Mouse (Mus musculus) natural killer cell, adult 2 months (primary cell): ENCODE measurements around the gene Ccdc34.

Experiments used
- DNase-seq, 2 experiments: peaks; one replicate each; pipeline ENCODE4 v3.0.0; 2022; ENCODE audit warnings: low spot score in 2 of 2

Gene Ccdc34

DNA sequence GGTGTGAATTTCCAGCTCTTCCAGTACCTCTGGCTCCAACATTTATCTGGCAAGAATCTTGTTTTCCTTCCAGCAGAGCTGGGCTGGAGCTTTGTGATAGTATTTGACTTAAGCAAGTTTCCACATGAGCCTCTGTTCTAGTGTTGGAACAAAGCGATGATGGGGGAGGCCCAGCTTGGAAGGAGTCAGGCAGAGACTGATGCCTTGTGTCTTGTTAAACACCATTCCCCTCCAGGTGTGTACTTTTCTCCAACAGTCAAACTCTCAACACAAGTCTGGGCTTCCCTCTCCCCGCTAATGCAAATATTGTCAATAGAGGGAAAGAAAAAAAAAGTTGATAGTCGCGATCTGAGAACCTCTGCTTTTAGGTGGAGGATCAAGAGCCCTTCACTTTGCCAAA is 196.7 kb downstream of the Ccdc34 start:
- DNase-seq, result no peak

DNA sequence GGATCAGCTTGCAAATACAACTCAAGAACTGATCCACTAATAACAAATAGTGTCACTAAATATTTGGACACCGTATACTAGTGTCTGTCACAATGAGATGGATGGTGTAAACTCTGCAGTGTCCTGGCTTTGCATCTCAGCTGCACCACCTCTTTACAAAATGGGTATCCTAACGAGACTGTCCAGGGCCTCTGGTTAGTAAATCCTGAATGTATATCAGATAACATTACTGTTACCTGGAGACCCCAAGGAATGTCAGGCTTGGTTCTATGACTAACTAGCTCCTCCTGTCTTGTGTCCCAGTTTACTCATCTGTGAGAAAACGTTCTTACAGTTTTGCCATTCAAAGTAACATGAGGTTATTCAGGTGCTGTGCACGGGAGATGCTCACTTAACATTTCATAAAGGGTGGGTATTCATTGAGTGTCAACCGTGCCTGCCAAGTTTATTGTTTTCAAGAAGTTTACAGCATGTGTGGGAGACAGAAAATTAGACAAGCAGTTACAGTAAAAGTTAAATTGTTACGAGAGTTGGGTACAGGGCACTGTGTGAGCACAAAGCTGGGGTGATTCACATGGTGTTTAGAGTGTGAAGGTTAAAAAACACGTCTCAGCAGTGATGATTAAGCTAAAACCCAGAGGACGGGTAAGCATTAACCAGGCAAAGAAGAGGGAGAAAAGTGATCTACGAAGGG is 197.5 kb downstream of the Ccdc34 start:
- DNase-seq, result no peak

DNA sequence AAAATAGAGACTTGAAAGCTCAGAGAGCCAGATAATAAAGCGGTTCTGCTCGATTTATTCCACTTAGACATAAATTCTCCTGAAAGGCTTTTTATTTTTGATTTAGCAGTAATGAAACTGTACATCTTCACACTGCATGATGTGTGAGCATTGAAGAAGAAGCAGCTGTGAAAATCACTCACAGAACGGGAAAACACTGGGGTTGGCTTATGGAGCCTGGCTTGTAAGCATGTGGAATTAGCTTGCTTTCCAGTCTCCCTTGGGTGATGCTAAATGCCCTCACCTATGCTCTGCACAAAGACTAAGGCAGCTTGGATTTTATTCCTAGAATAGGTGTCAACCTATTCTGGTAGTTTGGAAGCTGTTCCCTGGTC is 198.1 kb downstream of the Ccdc34 start:
- no peak for DNase-seq

DNA sequence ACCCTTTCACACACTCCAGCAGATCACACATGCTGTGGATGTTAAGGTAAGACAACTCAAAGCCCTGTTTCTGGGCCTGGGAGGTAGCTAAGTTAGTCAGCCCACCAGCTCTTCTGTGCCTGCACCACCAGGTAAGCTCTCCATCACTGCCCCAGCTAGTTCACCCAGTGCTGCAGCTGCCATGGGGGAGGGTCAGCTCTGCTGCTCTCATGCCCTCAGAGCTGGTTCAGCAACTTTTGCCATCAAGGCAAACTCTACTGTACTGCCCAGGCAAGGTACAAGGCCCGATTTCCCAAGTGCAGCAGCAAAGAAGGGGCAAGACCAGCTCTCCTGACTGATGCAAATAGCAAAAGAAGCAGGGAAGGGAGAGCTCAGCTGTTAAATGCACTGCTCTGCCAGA is 202.9 kb downstream of the Ccdc34 start:
- no peak for DNase-seq

DNA sequence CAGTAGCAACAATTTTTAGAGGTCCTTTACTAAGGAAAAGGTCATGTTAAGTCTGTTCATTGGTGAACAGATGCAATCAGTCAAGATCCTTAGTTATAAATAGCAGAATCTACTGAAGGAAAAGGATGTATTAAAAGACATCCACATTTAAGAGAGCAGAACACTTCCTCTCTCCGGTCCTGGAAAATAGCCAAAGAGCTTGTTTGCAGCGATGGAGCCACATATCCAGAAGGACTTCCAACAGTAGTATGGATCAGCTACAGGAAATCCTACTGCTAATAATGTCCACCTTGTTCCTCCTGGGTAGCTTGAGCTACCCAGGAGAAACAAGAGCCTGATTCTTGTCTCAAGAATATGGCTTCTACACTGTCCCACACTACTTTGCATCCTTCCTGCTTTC is 205.2 kb downstream of the Ccdc34 start:
- DNase-seq, result no peak
